Mouse (Mus musculus) liver, embryonic 15.5 days (tissue): ENCODE results near the gene Rex1bd. TPM values are rescaled to one million over a fixed set of nuclear protein-coding genes. Genes with fewer than 3 reads are reported as not detected.

ENCODE experiments used
- ATAC-seq: fragments of 200-750 bp; cut with Nextera tagmentation; 2 replicates; pipeline ENCODE4 v1.8.0; 2017; ENCODE audit warnings: moderate number of reproducible peaks, mild to moderate bottlenecking, moderate library complexity; ENCODE audit not compliant: insufficient read depth
- H3K27ac ChIP-seq: fragments of 300-500 bp; sonication (generic); replicated peaks from 2 replicates; pipeline ENCODE4 v1.5.1; 2015; ENCODE audit warnings: mild to moderate bottlenecking, inconsistent platforms
- H3K27me3 ChIP-seq: fragments of 300-500 bp; sonication (generic); 2 replicates; pipeline ENCODE4 v1.6.1; 2015; ENCODE audit warnings: mild to moderate bottlenecking, inconsistent platforms
- H3K36me3 ChIP-seq: fragments of 300-500 bp; sonication (generic); replicated peaks from 2 replicates; pipeline ENCODE4 v1.6.1; 2015; ENCODE audit warnings: moderate library complexity, mild to moderate bottlenecking, inconsistent platforms
- H3K4me1 ChIP-seq: fragments of 300-500 bp; sonication (generic); replicated peaks from 2 replicates; pipeline ENCODE4 v1.6.1; 2015; ENCODE audit warnings: inconsistent platforms
- H3K4me2 ChIP-seq: fragments of 300-500 bp; sonication (generic); 2 replicates; pipeline ENCODE4 v1.6.1; 2015; ENCODE audit warnings: moderate library complexity, mild to moderate bottlenecking, inconsistent platforms
- H3K4me3 ChIP-seq: fragments of 300-500 bp; sonication (generic); replicated peaks from 2 replicates; pipeline ENCODE4 v1.5.1; 2015; ENCODE audit warnings: mild to moderate bottlenecking, inconsistent platforms
- H3K9ac ChIP-seq: fragments of 300-500 bp; sonication (generic); 2 replicates; pipeline ENCODE4 v1.6.1; 2015; ENCODE audit warnings: moderate library complexity, mild to moderate bottlenecking, inconsistent platforms
- H3K9me3 ChIP-seq: fragments of 300-500 bp; sonication (generic); replicated peaks from 2 replicates; pipeline ENCODE4 v1.6.1; 2016; ENCODE audit warnings: inconsistent platforms
- WGBS: fragments of 180-500 bp; shearing (Covaris S2); methylation state at CpG from one replicate; pipeline ENCODE4 v1.1.7; 2015; ENCODE audit warnings: mixed read lengths; ENCODE audit not compliant: insufficient replicate concordance; 5-methylcytosine and 5-hydroxymethylcytosine counted together
- polyA plus RNA-seq: library from polyadenylated mRNA; unstranded; fragments of >200 nt; fragmentation: Nextera tagmentation; extraction: Ambion mirVana; gene quantifications from 2 replicates; pipeline ENCODE4 v1.2.1, GENCODE M21; 2015

Gene Rex1bd
- polyA plus RNA-seq, 1 experiment from 2014 or later = 60.5 TPM

GRCm38 (mm10) chr8:70528182-70528797, 21.7 kb upstream of the Rex1bd start:
- H3K27me3 ChIP-seq = no peaks in the 10 kb centered on the region
- H3K9me3 ChIP-seq = no peaks in the 10 kb centered on the region
- peaks cover 37% of the 10 kb centered on the region for H3K36me3 ChIP-seq
- ATAC-seq = no peak
- 11% methylated on average over 13 of the region's 13 CpGs for WGBS
- H3K4me3 ChIP-seq = peak overlapping the region; percentile 83
- peak overlapping the region; percentile 72 for H3K4me2 ChIP-seq
- H3K9ac ChIP-seq = peak overlapping the region; percentile 98
- H3K4me1 ChIP-seq = peaks cover 57% of the 10 kb centered on the region
- peak overlapping the region; percentile 91 for H3K27ac ChIP-seq

- H3K36me3 ChIP-seq = peaks cover 31% of the 10 kb centered on the region
- H3K27me3 ChIP-seq = no peaks in the 10 kb centered on the region
- H3K4me3 ChIP-seq = peak within 1 kb of the TSS; percentile 83
- peak within 1 kb of the TSS; percentile 72 for H3K4me2 ChIP-seq
- H3K27ac ChIP-seq = peak within 1 kb of the TSS; percentile 91
- WGBS = under 1% methylated on average over 61 of the region's 61 CpGs
- H3K9ac ChIP-seq = peak within 1 kb of the TSS; percentile 98
- no peaks in the 10 kb centered on the region for H3K9me3 ChIP-seq
- H3K4me1 ChIP-seq = peaks cover 59% of the 10 kb centered on the region
- peak; percentile 77 for ATAC-seq
Measured at GRCm38 (mm10) chr8:70527512-70528181, 21.1 kb upstream of the Rex1bd start, which contains the start of the genes Fkbp8 and Kxd1. Gene Fkbp8 (plus strand): TSS chr8:70527724. Gene Kxd1 (minus strand): TSS chr8:70527956.

GRCm38 (mm10) chr8:70527111-70527511, 20.6 kb upstream of the Rex1bd start:
- Histone ChIP-seq H3K4me1 (peaks cover 65% of the 10 kb centered on the region), H3K36me3 (peaks cover 25% of the 10 kb centered on the region), H3K4me3 (peak overlapping the region; percentile 83), H3K9me3 (no peaks in the 10 kb centered on the region), H3K4me2 (peak overlapping the region; percentile 72), H3K27ac (peak overlapping the region; percentile 91), H3K27me3 (no peaks in the 10 kb centered on the region), H3K9ac (peak overlapping the region; percentile 98)
- WGBS = under 1% methylated on average over 8 of the region's 8 CpGs
- ATAC-seq = peak; percentile 33

DNA sequence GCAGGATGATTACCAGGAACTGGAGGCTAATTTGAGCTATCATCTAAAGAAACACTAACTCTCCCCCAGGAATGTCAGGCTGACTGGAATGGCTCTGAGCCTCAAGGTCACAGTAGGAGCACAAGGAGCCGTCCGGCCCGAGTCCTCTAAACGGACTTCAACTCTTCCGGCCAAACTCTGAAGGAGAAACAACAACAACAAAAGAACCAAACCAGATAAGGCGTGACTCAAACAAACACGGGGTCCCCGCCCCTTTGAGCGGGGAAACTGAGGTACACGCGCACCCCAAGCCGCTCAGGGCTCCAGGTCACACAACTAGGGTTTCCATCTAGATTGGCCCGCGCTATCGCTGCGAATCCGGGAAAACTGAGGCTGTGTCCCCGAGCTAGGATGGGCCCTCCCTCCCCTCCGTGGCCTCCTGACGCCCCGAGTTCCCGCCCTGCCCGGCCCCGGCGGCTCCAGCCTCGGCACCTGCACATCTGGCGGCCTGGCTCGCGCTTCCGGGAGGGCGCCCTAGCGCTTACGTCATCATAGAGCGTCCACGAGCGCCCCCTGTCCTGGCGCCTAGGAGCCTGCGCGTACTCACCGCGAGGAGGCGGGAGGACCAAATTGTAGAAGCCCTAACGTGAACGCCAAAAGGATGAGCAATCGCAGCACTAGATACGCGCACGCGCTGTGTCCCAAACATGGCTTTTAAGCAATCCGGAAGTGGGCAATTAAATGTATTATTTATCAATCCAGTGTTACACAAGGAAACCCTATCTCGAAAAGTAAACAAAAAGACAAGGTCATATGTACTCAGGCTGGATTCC, 16.2 kb upstream of the Rex1bd start:
- Histone ChIP-seq H3K27ac (peak overlapping the region; percentile 94), H3K4me3 (peak overlapping the region; percentile 77), H3K36me3 (peaks cover 17% of the 10 kb centered on the region), H3K27me3 (no peaks in the 10 kb centered on the region), H3K4me1 (peaks cover 47% of the 10 kb centered on the region), H3K9ac (peak overlapping the region; percentile 84), H3K4me2 (peak overlapping the region; percentile 85), H3K9me3 (no peaks in the 10 kb centered on the region)
- peak; percentile 81 for ATAC-seq
- under 1% methylated on average over 51 of the region's 51 CpGs for WGBS

DNA sequence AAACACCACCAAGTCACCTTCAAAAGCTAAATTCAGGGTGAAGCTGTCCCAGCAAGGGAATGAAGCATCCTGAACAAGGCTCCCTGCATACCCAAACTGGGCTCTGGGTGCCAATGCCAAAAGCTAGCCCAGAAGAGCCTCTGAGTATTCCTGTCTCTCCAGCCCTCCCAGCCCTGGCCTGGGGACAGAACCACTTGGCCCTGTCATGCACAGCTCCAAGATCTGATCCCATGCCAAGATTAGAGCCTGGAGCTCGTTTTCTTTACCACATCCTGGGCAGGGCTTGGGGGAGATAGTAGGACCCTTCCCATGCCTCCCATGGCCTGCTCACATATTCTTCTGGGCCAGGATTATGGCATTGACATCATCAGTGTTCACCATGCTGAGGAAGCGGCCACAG, 13.1 kb upstream of the Rex1bd start:
- no peaks in the 10 kb centered on the region for H3K27me3 ChIP-seq
- no peak for ATAC-seq
- no peak overlapping the region for H3K27ac ChIP-seq
- H3K9me3 ChIP-seq = no peaks in the 10 kb centered on the region
- no peak overlapping the region for H3K4me2 ChIP-seq
- no peak overlapping the region for H3K9ac ChIP-seq
- WGBS = 37% methylated on average over 2 of the region's 2 CpGs
- H3K36me3 ChIP-seq = peaks cover 42% of the 10 kb centered on the region
- peaks cover 33% of the 10 kb centered on the region for H3K4me1 ChIP-seq
- H3K4me3 ChIP-seq = no peak overlapping the region

DNA sequence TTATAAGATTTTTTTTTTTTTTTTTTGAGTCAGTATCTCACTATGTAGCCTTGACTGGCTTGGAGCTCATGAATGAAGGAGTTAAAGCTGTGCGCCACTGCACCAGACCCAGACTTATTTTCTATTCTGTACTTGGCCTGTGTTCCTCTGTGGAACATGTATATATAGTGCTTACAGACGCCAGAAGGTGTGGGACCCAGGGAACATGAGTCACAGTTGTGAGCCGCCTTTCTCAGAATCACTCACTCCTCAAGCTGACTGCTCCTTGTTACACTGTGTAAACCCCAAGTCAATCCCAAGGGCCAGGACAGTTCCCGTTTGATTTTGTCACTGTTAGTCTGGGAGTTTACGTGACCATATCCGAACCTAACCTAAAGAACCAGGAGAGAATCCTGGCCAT, 12.5 kb upstream of the Rex1bd start:
- Histone ChIP-seq H3K27ac (no peak overlapping the region), H3K4me2 (no peak overlapping the region), H3K36me3 (peaks cover 48% of the 10 kb centered on the region), H3K4me1 (peaks cover 33% of the 10 kb centered on the region), H3K9me3 (no peaks in the 10 kb centered on the region), H3K27me3 (no peaks in the 10 kb centered on the region), H3K4me3 (no peak overlapping the region), H3K9ac (no peak overlapping the region)
- ATAC-seq = no peak
- WGBS = 85% methylated on average over 6 of the region's 6 CpGs

DNA sequence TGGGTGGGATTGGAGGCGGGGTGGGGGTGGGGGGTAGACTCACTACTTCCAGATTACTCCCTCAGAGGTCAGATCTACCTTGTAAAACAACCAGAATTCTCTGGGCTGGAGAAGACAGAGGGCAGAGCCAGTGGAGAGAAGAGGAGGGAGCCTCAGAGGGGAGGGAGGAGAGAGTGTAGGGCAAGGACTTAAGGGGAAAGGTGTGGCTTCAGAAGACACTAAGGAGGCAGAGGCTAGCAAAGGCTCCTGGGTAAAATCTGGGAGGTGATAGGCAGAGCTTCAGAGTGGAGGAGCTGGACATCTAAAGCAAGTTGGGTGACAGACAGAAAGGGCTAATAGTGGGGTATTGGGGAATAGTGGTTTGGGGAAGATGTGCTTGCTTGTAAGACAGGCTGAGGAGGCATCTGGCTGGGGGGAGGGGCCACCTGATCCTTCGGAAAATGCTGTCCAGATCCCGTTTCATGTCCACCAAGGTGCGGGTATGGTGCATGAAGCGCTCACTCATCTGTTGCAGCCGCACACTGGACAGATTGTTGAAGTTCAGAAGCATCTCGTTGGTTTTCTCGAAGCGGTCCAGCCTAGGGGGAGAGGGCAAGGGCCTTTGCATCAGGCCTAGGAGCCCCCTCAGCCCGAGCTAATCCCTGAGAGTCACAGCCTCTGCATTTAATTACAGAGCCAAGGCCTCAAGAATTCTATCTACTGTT, 11.5 kb upstream of the Rex1bd start:
- no peaks in the 10 kb centered on the region for H3K27me3 ChIP-seq
- peaks cover 29% of the 10 kb centered on the region for H3K4me1 ChIP-seq
- no peak overlapping the region for H3K4me3 ChIP-seq
- H3K9ac ChIP-seq = no peak overlapping the region
- H3K36me3 ChIP-seq = peaks cover 57% of the 10 kb centered on the region
- WGBS = 76% methylated on average over 10 of the region's 10 CpGs
- H3K4me2 ChIP-seq = no peak overlapping the region
- no peaks in the 10 kb centered on the region for H3K9me3 ChIP-seq
- ATAC-seq = no peak
- no peak overlapping the region for H3K27ac ChIP-seq

- ATAC-seq = no peak
- no peak overlapping the region for H3K27ac ChIP-seq
- no peak overlapping the region for H3K4me3 ChIP-seq
- 63% methylated on average over 2 of the region's 2 CpGs for WGBS
- H3K36me3 ChIP-seq = peaks cover 58% of the 10 kb centered on the region
- H3K4me2 ChIP-seq = no peak overlapping the region
- no peaks in the 10 kb centered on the region for H3K27me3 ChIP-seq
- H3K9me3 ChIP-seq = no peaks in the 10 kb centered on the region
- peaks cover 45% of the 10 kb centered on the region for H3K4me1 ChIP-seq
- no peak overlapping the region for H3K9ac ChIP-seq
Measured at GRCm38 (mm10) chr8:70513441-70513840, 6.9 kb upstream of the Rex1bd start.

DNA sequence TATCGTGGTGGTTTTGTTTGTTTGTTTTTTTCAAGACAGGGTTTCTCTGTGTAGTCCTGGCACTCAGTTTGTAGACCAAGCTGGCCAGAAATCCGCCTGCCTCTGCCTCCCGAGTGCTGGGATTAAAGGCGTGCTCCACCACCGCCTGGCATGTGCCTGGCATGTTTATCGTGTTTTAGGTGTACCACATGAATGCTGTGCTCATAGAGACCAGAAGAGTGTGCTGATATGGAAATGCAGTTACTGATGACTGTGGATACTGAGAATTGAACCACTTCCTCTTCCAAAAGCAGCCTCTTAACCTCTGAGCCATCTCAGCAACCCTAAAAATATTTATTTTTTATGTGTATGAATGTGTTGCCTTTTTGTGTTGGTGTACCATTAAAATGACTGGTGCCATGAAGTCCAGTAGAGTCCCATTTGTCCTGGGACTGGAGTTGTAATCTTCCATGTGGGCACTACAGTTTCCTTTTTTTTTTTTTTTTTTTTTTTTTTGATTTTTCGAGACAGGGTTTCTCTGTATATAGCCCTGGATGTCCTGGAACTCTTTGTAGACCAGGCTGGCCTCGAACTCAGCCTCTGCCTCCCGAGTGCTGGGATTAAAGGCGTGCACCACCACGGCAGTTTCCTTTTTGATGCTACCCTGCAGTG, 5.8 kb upstream of the Rex1bd start:
- Histone ChIP-seq H3K4me3 (peak overlapping the region; percentile 97; the same call in 1 of the 2 replicates), H3K9ac (0 out of 2 replicates have a peak overlapping the region, but pooled peaks have one; percentile 97), H3K27me3 (no peaks in the 10 kb centered on the region), H3K27ac (peak overlapping the region; percentile 100), H3K4me1 (peaks cover 45% of the 10 kb centered on the region), H3K4me2 (peak overlapping the region; percentile 85), H3K9me3 (no peaks in the 10 kb centered on the region), H3K36me3 (peaks cover 58% of the 10 kb centered on the region)
- WGBS = 58% methylated on average over 11 of the region's 11 CpGs
- ATAC-seq = no peak

DNA sequence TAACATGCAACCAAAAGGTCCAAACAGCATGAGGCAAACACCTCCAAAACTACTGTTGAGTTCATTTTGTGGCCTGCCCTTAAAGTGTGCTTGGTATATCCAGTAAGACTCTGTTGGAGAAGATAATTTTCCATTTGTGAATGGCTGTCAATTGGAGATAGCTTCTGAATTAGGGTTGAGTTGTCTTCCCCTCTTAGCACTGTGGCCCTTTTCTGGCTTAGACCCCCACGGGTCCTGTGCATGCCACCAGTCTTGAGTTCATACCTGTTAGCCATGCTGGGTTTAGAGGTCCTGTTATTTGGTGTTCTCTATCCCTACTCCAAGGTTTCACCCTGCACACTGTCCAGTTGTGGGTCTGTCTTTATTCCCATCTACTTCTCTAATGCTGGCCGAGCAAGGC, 5.2 kb upstream of the Rex1bd start:
- H3K9me3 ChIP-seq = no peaks in the 10 kb centered on the region
- WGBS = 72% methylated on average over 2 of the region's 2 CpGs
- H3K27ac ChIP-seq = peak overlapping the region; percentile 100
- ATAC-seq = no peak
- H3K4me3 ChIP-seq = peak overlapping the region; percentile 97
- peak overlapping the region; percentile 85 for H3K4me2 ChIP-seq
- H3K4me1 ChIP-seq = peaks cover 50% of the 10 kb centered on the region
- H3K27me3 ChIP-seq = no peaks in the 10 kb centered on the region
- peak overlapping the region; percentile 97 for H3K9ac ChIP-seq
- H3K36me3 ChIP-seq = peaks cover 63% of the 10 kb centered on the region
